Mouse (Mus musculus) heart, adult 9 months (tissue): ENCODE measurements around the gene Vmp1.

Source experiments
- DNase-seq, 2 experiments: peaks; one replicate each; pipeline ENCODE4 v3.0.0; 2022; ENCODE audit warnings: low spot score in 2 of 2

Vmp1 gene

DNA sequence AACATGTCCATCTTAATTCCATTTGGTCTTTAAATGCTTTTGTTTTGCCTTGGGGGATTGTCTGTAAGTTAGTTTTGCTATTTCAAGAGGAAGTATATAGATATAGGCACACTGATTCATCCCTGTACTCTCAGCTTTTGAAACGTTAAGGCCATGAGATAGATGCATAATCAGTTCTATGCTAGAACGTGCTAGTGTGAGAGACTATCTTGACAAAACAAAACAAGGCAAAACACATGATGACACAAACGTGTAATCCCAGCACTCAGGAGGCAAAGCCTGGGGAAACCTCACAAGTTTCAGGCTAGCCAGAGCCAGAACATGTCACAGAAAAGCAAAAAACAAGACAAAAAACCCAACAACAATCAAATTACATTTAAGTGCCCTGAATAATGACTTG is 10.9 kb downstream of the Vmp1 start:
- DNase-seq = no peak

DNA sequence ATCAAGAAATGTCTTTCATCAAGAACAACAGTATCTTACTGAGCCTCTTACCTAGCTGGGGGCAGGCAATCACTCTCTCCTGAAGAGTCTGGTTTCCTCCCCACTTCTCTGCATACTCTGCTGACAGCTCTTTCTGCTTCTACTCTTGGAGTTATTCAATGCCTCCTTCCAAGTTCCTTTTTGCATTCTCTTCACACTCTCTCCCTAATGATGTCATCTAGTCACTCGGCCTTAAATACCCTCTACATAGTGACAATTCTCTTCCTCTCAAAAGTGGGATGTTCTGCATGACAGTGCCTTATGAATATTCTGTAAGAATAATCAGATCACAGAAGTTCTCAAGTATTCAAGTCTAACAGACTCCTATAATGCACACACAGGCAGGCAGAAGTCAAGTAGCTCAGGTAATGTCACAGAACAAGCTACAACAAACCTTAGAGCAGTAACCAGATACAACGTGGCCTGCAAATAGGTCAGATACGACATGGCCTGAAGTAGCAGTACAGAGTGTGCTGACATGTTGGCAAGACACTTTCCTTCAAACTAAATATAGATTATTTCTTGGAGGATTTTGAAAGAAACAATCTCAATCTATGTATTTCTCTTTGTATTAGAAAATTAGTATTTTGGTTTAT is 12.5 kb downstream of the Vmp1 start:
- DNase-seq = peak; percentile 15 to 20

DNA sequence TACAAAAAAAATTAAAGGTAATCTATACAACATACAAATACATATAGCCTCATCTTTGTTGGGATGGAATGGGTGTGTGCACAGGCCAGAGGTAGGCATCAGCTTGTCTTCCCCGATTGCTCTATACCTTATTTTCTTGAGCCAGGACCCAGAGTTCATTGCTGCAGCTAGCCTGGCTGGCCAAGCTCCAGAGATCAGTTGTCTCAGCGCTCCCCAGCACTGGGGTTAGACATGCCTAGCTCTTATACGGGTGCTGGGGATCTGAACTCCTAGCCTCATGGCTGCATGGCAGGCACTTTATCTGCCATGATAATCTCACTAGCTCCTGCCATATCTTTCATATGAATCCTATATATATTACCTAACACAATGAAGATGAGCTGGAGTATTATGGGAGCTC is 15.5 kb downstream of the Vmp1 start:
- DNase-seq = no peak

GRCm38 (mm10) chr11:86667553-86667952 is 16.1 kb downstream of the Vmp1 start:
- no peak for DNase-seq

- no peak for DNase-seq
These were observed 19.2 kb downstream of the Vmp1 start for GRCm38 (mm10) chr11:86664406-86664805.

GRCm38 (mm10) chr11:86663977-86664376 is 19.7 kb downstream of the Vmp1 start:
- no peak for DNase-seq

- DNase-seq = no peak
These were observed 20.4 kb downstream of the Vmp1 start for GRCm38 (mm10) chr11:86662986-86663895.

DNA sequence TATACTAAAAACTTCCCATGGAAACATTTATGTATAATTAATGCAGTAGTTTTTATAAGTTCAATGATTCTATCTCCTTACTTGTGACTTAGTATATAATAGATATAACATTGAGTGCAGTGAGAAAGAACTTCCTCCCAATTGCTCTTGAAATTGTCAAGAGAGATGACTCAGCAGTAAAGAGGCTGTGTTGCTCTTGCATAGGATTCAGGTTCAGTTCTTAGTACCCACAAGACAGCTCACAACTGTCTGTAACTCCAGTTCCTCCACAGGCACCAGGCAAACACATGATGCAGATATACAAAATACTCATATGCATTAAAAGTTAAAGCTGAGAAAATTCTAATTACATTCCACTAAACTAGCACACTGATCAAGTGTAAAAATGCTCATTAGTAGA is 25.8 kb downstream of the Vmp1 start:
- DNase-seq = no peak

DNA sequence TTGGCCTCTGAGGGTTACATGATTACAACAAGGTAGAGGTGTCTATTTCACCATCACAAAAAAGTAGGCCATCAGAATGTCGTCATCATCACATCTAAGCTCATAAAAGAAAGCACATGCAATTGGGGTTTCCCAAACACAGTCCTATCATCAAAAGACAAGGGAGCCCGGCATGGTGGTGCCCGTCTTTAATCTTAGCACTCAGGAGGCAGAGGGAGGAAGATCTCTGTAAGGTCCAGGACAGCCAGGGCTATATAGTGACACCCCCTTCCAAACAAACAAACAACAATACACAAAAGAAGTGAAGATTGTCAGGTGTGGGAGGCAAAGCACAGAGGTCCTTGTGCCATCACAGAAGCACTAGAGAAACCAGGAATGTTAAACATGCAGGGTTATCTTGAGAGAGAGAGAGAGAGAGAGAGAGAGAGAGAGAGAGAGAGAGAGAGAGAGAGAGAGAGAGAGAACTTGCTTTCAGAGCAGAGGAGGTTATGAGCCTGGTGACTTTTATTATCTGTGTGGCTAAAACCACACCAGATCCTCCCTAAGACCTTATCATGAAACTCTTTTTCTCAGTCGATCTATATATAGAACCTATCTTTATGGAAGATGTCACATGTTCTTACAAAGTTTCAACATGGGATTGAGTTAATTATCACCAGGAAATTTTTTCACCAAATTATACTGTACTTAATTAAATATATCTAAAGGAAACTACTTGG is 26.6 kb downstream of the Vmp1 start:
- DNase-seq = no peak

- no peak for DNase-seq
These were observed 28.0 kb downstream of the Vmp1 start for GRCm38 (mm10) chr11:86655671-86656070.

DNA sequence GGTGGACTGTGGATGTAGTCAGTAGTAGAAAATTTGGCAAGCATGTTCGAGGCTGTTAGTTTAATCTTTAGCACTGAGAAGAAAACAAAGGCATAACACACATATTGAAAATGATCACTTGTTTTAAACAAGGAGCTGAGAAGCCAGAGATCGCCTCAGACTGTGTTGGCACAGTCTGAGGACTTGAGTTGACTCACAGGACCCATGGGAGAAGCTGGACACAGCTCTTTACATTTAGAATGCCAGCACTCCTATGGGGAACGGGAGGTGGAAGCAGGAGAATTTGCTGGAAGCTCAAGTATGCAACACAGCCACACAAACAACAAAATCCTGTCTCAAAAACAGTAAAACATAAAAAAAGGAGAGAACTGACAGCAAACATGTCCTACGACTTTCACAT is 29.5 kb downstream of the Vmp1 start:
- DNase-seq = no peak

DNA sequence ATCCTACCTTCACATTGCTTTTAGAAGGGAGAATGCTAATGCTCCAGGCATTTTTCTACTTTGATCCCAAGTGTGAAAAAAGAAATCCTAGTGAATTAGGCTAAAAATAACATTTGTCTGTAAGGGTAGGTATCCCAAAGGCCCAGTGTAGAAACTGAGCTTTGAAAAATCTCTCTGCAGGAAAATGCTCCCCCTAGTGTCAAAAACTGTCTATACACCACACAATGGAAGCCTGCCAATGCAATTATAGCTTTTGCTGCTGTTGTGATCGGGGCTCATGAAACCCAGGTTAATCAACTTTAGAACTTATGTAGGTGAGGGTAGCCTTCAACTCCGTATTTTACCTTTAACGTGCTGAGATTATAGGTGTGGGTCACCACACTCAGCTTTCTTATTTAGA is 30.2 kb downstream of the Vmp1 start:
- peak; percentile 34 to 66 for DNase-seq

DNA sequence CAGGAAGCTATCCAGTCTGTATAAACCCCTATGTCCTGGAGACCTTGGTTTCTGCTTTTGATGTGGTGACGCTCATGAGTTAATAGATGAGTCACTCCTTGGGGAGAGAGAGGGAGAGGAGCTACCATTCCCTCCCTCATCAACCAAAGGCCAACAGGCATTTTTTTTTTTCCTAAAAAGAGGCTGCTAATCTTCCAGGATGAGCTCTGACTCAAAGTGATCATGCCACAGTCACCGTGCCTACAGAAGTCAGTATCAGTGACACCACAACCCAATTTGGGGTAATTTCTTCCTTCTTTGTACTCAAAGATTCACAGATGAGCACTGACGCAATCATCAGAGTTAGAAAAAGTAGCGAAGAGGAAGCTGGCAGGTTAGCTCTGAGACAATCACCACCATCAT is 31.1 kb downstream of the Vmp1 start:
- no peak for DNase-seq

DNA sequence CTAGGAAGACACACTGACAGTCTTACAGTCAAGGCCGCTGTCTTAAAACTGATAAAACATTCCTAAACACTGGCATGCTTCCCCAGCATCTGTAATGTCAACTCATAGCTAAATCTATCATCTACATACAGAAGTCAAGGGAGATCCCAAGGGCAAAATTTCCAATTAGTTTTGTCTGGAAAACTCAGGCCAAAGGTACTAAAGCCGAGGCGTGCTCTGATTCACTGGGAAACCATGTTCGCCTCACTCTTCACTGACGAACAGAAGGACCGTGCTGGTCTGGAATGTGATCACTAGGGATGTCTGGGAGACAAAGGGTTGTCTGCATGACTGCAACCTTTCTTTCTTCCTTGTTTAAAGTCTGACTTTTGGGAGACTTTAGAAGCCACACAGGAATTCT is 33.0 kb downstream of the Vmp1 start:
- DNase-seq = no peak

GRCm38 (mm10) chr11:86649542-86649941 is 34.1 kb downstream of the Vmp1 start:
- no peak for DNase-seq

DNA sequence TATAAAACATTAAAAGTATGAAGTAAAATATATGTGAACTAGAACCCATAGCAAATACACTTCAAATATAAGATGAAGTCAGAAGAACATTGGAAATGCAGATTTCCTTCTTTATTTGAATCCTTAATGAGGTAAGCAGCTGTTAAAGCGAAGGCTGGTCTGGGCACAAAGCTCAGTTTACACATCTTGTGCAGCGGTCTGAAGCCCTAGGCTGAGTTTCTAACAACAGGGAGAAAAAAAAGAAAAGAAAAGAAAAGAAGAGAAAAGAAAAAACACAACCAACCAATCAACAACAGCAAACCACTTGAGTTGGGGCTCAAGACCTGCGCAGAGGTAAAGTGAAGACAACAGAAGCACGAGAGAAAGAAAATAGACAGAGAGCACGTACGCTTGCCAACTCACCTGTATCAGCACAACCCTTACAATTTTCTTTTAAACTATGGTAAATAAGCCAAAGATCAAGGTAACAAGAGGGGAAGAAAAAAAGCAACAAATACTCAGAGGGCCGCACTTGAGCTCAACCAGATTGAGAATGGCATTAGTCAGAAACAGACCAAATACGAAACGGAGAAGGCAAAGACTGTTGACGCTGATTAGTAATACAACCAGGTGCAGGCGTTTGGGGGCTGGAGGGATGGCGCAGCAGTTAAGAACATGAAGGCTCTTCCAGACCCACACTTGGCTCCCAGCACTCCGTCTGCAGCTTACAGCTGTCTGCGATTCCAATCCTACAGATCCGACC is 35.8 kb downstream of the Vmp1 start:
- DNase-seq = no peak

DNA sequence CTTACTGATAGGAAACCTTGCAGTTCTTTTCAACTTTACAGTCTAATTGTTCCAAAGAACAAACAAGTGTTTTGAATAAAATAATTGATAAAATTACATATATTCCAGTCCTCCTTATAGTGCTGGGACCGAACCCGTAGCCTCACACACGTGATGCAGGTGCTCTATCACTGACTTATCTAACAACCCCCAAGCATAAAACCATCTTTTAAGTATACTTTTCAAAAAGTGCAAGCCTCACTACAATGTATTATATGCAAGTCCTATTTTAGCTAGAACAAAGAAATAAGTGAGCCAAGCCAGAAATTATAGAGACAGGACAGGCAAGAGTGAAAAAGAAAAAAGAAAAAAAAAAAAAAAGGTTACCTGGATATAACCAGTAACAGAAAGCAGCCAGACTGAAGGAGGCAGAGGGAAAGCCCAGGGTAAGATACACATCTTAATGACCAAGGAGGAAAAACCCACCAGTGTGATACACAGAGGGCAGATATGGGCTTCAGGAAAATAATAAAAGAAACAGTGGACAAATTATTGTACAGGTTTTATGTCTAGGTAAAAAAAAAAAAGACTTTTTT is 36.7 kb downstream of the Vmp1 start:
- DNase-seq = no peak

- no peak for DNase-seq
These were observed 37.4 kb downstream of the Vmp1 start for GRCm38 (mm10) chr11:86646136-86646834.

DNA sequence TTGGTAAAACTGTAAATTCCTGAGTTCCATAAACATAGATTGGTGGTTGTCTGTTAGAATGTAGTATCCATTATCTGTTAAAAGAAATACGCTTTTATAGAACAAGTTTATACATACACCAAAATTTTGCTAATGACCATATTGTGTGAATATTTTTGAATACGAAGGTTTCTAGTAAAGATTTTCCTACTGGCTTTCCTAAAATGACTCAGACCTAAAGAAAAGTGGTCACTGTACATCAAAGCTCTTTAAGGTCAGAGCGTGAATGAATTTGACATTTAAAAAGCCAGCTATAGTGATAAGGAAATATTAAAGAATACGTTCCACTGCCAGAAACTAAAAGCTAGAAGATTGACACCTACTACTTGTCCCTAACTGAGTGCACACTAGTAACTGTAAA is 39.1 kb downstream of the Vmp1 start:
- no peak for DNase-seq

DNA sequence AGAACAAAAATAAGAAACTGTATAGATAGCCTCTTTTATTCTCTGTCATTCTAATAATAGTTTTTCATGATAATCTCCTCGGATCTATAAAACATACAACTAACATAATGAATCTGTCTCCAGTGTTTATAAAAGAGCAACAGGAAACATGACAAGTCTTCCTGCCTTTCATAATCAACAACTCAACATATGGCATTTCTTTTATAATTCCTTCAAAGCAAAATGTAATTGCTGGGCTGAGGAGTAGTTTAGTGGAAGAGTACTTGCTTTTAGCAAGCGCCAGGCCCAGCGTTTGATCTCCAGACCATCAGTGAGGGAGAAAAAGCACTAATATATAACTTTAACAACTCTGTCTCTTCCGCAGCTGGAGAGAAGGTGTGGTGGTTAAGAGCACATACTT is 41.9 kb downstream of the Vmp1 start:
- DNase-seq = no peak

- DNase-seq = no peak
These were observed 45.9 kb downstream of the Vmp1 start for GRCm38 (mm10) chr11:86637697-86638096.
